Mouse (Mus musculus) spleen, postnatal 4 days (tissue): ENCODE results near the gene Duox1.
"Not testable (repeated sequence)": the region's sequence is repeated elsewhere in the genome, so short reads cannot be mapped to it uniquely, and the experiment has no call there.

Source experiments
- DNase-seq, 2 experiments: peaks; one replicate each; pipeline ENCODE4 v3.0.0; 2022; ENCODE audit warnings: low spot score in 2 of 2

The Duox1 gene

DNA sequence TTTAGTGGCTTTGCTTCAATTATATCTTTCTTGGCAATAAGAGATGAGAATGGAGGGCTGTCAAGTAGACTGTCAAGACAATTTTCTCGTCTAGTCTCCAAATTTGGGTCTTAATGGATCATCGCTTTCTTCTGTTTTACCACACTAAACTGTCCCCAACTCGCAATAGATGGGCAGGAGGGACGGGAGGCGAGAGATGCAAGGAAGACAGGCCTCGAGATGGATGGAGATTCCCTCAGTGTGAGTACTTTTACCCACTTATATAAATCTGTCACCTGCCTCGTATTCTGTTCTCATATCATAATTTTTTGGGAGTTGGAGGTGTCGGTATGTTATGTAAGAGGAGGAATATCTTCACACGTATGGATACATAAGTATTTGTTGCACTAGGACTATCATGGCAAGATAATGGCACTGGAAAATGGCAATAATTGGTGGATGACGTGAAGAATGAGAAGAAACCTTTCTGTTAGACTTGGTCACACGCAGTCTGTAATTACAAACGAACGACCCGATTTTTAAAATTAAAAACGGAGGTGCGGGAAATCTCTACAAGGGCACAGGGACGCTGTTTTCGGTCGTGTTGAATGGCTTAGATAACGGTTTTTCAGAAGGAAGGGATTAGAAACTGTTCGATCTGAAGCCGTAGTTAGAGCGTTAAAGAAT is 59.3 kb downstream of the Duox1 start:
- DNase-seq, result no peak

DNA sequence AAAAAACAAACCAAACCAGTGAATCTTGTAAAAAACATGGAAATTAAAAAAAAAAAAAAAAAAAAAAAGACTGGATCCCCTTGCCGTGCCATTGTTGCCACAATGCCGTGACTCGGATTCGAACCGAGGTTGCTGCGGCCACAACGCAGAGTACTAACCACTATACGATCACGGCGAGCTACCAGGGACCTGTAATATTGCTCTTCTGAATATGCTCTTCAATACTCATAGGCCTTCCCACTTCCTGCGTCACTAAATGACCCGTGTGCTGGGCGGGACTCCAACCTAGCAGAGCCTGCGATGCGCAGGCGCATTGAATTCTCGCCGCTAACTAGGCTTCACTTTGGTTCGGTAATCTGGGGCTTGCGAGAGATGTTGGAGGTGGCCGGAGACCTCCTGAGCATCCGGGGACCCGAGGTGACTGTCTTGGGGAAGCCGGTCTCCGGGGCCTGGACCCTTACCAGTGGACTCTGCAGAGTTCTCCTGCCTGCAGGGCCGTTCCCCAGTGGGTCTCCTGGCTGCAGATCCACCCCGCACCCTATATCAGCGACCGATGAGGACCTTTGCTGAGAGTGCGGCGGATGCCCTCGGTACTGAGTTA is 60.0 kb downstream of the Duox1 start:
- peak; percentile 93 to 96 for DNase-seq

DNA sequence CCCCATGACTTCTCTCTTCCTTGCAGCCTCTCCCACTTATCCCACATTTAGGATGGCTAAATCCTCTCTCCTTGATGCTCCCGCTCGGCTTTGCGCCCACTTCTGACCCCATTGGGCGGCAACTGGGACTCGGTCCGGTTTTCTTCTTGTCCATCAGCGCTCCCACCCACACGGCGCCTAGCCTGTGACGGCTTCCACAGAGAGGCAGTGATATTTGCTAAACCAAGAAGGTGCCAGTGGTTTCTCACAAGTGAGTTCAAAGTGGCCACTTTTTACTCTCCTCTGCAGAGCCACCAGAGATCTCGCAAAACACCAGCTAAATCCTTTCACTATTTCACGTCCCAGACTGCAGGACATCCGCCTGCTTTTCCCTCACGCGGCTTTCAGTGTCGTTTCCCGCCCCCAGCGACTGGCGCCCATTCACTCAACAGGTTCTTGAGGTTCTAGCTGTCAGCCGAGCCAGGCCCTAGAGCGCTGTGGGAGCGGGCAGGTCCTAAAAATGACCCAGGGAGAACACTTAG is 60.6 kb downstream of the Duox1 start:
- DNase-seq, result peak; percentile 59 to 81

DNA sequence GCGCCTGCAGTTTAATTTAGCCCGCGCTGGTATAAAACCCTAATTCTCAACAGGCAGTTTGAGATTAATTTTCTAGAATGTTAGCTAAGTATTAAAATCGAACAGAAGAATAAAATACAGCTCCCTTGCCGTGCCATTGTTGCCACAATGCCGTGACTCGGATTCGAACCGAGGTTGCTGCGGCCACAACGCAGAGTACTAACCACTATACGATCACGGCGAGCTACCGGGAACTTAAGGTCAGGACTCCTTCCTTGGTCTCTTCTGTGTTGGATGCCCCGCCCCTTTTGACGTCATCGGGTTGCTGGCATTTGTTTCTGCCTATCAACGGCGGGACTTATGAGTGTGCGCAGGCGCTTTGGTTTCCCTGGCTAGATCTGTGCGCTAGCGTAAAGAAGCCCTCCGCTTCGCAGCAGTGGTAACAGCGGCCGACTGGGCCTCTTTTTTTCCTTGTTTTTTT is 61.8 kb downstream of the Duox1 start:
- DNase-seq, result peak; percentile 98 to 99

DNA sequence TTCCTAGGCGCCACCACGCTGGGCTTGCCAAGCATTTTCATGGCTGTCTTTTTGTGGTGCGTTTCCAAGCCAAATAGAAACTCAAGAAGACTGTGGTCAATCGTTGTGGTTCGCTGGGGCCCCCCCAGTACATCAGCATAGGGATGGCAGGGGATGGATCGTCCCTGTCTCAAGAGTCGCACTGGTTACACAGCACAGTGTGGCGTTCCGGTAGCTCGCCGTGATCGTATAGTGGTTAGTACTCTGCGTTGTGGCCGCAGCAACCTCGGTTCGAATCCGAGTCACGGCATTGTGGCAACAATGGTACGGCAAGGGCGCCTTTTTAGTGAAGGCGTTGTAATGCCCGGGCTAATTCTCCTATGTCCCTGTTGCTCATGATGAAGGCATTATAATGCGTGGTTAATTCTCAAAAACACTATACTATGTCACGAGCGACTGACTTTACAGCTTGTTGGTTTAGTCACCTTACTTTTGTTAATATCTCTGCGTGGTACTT is 62.3 kb downstream of the Duox1 start:
- DNase-seq, result peak; percentile 77 to 89

DNA sequence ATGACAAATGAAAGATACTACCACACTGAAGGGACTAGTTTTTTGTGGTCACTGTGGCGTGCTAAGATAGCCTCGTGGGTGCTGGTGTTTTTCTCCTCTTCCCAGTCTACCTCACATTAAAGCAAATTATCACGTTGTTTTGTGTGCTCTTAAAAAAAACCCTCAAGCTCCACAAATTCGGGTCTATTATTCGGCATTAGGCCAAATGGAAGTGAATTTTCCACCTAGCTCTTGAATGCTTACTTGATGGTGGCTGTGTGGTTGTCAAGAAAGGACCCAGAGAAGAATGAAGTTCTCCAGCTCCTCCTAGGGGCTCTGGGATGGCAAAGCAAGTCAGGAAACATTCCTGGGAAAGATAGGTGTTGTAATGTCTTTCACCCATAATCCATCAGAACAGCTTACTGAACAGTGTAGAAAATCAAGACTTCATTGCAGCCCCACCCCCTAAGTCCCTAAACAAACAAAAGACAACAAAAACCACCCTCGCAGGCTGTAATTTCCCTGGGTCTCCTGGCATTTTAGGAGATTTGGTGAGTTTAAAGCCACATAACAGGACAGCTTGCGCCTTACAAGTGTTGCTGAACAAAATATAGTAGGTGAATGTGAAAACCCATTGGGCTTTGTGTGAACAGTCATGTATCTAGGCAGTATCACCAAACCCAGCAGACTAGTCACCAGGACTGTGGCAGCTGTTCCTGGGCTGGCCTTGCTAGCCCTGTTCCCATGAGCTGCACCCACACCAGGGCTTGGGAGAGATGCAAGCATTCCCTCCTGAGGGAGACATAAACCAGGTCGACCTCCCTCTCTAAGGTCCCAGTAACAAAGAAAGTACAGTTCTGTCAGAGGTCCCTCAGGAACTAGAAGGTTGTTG is 63.2 kb downstream of the Duox1 start:
- DNase-seq, result peak in 1 of 2 experiments; percentile 54

DNA sequence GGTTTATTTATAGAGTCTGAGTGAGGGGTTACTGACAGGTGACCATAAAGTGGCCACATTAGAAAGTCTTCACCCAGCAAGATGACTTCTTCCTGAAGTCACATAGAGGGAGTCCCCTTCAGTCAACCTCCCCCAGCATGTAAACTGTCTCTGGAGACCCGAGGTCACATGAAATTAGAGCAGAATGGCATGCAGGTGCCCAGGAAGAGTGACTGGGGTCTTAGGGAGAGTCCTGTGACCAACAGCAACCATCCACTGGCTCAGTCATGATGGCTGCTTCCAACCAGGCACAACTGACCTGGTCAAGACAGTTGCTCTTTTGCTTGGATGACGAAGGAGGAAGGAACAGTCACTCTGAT is 63.8 kb downstream of the Duox1 start:
- no peak for DNase-seq

DNA sequence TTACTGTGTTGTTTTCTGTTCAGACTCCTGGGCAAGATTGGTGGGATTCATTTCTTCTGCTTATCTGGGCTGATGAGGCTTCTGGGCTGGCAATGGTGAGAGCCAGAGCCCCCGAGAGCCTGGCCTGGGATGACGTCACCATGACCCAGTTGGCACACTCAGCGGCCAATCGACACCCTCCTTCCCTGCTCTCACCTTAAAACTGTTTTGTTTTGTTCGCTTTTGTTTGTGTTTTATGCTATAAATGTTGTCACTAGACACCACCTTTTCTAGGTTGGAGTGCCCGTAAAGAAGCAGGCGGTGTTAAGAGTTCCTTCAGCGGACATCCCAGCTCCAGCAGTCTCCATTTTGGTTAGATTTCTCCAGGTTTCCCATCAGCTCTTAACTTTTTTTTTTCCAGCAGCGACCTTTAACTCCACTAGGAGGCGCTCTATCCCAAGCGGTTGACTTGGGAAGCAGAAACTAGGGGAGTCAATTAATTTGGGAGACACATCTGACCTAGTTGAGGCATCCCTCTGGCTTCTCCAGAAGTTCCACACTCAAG is 65.4 kb downstream of the Duox1 start:
- DNase-seq, result peak; percentile 51 to 75

DNA sequence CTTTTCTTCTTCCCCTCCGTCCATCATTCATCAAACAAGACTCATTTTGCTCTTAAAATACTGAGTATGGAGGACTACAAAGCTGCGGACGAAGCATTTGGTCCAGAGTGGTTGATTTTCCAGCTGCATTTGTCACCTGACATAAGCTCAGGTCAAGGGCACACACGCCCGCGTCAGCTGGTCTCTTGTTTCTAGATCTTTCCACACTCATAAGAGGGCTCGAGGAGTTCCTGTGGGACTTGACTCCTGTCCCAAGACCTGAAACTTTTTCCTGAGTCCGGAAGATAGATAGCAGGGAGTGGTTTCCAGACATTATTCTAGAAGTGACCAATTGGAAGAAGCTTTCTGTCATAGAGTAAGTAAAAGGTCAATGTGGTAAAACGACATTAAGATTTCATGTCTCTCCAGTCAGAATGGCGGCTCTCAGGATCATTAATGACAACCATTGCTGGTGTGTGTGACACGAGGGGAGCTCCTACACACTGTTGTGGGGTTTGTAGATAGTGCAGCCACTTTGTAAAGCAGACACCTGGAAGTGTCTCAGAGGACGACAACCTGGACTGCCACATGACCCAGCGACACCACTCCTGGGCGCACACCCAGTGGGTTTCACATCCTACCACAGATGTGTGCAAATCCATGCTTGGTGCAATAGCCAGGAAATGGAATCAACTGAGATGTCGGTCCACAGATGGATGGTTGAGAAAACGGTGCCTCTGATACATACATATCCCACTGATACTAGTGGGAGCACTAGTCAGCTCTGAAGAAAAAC is 66.0 kb downstream of the Duox1 start:
- peak in 1 of 2 experiments; percentile 53 for DNase-seq

DNA sequence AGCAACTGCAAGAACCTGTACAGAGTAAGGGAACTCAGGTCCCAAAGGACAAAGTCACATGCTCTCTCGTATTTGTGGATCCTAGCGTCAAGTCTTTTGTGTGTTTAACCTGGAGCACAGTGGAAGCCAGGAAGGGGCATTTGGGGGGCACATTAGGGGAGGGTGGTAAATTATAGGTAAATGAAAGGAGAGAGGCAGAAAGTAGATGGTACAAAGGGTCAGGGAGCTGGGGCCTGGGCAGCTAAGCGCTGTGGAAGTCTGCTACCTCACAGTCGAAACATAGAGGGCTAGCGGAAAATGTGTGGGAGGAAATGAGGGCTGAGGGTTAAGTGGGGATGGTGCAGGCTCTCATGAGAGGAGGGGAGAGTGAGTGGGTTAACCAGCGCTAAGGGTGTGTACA is 66.6 kb downstream of the Duox1 start:
- DNase-seq, result no peak

DNA sequence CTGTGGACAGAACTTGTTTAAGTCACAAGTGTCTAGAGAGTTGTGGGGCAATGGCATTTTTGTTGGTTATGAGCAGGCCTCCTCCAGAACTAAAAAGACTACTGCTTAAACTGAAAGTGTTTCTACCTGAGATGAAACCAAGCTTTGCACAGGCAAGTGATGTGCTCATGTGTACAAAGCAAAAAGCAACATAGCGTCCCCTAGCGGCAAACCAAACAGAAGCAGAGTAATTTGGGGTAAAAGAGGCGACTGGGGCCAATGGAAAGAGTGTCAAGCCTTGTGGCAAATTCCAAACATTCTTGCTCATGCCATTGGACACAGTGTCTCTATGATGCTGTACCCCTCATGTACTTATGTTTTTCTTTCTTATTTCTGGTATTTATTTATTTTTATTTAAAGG is 69.6 kb downstream of the Duox1 start:
- DNase-seq, result no peak

DNA sequence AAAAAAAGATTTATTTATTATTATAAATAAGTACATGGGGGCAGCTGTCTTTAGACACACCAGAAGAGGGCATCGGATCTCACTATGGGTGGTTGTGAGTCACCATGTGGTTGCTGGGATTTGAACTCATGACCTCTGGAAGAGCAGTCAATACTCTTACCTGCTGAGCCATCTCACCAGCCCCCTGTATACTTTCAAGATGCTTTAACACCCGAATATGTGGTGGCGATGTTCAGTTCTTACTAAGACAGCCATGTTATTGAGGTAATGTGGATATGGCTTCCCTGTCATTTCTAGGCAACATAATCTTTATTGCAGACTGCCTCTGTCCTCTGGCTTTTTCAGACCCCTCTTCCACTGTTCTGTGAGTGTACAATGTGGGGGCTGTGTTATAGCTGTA is 71.7 kb downstream of the Duox1 start:
- not testable (repeated sequence) for DNase-seq

DNA sequence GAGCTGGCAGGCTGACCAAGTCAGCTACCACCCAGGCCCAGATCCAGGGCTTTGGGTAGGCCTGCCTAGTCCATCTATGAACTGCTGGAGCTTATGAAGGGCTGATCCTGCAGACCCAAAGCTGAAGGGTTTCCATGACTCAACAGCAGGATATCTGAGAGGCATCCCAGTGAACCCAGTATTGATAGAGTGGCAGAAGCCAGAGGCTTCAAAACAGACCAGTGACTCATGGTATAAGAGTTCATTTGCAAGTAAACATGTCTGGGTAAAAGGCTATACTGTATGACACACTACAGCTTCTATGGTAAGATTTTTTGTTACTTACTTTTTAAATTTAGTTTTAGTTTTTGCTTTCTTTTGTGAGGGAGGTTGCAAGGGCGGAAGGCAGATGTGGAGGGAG is 80.7 kb downstream of the Duox1 start:
- DNase-seq, result no peak
